Mouse (Mus musculus): ENCODE data around the gene Dcaf6. TPM values are rescaled to one million over a fixed set of nuclear protein-coding genes. Genes with fewer than 3 reads are reported as not detected.

The Dcaf6 gene
- polyA plus RNA-seq, 1 experiment from 2014 or later, result 6.4 TPM

- no peak for DNase-seq (ENCODE audit: low spot score)
- H3K4me1 ChIP-seq (replicated peaks), result no peaks in the 10 kb centered on the region
- H3K4me3 ChIP-seq, result no peak overlapping the region
- H3K36me3 ChIP-seq, result peaks cover 15% of the 10 kb centered on the region
- H3K9me3 ChIP-seq, result no peaks in the 10 kb centered on the region
- no peak overlapping the region for H3K27ac ChIP-seq
- 95% methylated on average over 2 of the region's 2 CpGs for WGBS
- no peaks in the 10 kb centered on the region for H3K27me3 ChIP-seq (ENCODE audit: insufficient read depth, poor library complexity, severe bottlenecking)
Measured at GRCm38 (mm10) chr1:165301567-165301966, 158.7 kb downstream of the Dcaf6 start.

- Histone ChIP-seq H3K27ac (no peak overlapping the region), H3K4me1 (replicated peaks) (no peaks in the 10 kb centered on the region), H3K27me3 (ENCODE audit: insufficient read depth, poor library complexity, severe bottlenecking) (no peaks in the 10 kb centered on the region), H3K9me3 (no peaks in the 10 kb centered on the region), H3K4me3 (no peak overlapping the region), H3K36me3 (peaks cover 15% of the 10 kb centered on the region)
- DNase-seq (ENCODE audit: low spot score), result no peak
- WGBS, result 90% methylated on average over 3 of the region's 3 CpGs
Measured at GRCm38 (mm10) chr1:165301108-165301507, 159.2 kb downstream of the Dcaf6 start.

GRCm38 (mm10) chr1:165295489-165295888, 164.8 kb downstream of the Dcaf6 start, which contains the start of gene Gpr161:
Gene Gpr161, plus strand, starts transcription at chr1:165295789.
- 91% methylated on average over 1 of the region's 1 CpGs for WGBS
- Histone ChIP-seq H3K4me1 (replicated peaks) (no peaks in the 10 kb centered on the region), H3K27ac (no peak within 1 kb of the TSS), H3K27me3 (ENCODE audit: insufficient read depth, poor library complexity, severe bottlenecking) (no peaks in the 10 kb centered on the region), H3K36me3 (peaks cover 40% of the 10 kb centered on the region), H3K4me3 (no peak within 1 kb of the TSS), H3K9me3 (no peaks in the 10 kb centered on the region)
- no peak for DNase-seq (ENCODE audit: low spot score)

GRCm38 (mm10) chr1:165291606-165292005, 168.7 kb downstream of the Dcaf6 start:
- H3K4me3 ChIP-seq, result no peak overlapping the region
- peaks cover 43% of the 10 kb centered on the region for H3K36me3 ChIP-seq
- H3K9me3 ChIP-seq, result no peaks in the 10 kb centered on the region
- no peak for DNase-seq (ENCODE audit: low spot score)
- no peaks in the 10 kb centered on the region for H3K27me3 ChIP-seq (ENCODE audit: insufficient read depth, poor library complexity, severe bottlenecking)
- H3K4me1 ChIP-seq (replicated peaks), result no peaks in the 10 kb centered on the region
- 91% methylated on average over 6 of the region's 6 CpGs for WGBS
- H3K27ac ChIP-seq, result no peak overlapping the region

GRCm38 (mm10) chr1:165289831-165290230, 170.4 kb downstream of the Dcaf6 start:
- Histone ChIP-seq H3K27me3 (ENCODE audit: insufficient read depth, poor library complexity, severe bottlenecking) (no peaks in the 10 kb centered on the region), H3K27ac (no peak overlapping the region), H3K9me3 (no peaks in the 10 kb centered on the region), H3K36me3 (peaks cover 26% of the 10 kb centered on the region; the same call in 1 of the 2 replicates), H3K4me3 (no peak overlapping the region), H3K4me1 (replicated peaks) (peaks cover 4% of the 10 kb centered on the region)
- WGBS, result 84% methylated on average over 4 of the region's 4 CpGs
- DNase-seq (ENCODE audit: low spot score), result no peak

- no peaks in the 10 kb centered on the region for H3K27me3 ChIP-seq (ENCODE audit: insufficient read depth, poor library complexity, severe bottlenecking)
- H3K9me3 ChIP-seq, result no peaks in the 10 kb centered on the region
- no peak overlapping the region for H3K4me3 ChIP-seq
- H3K36me3 ChIP-seq, result peaks cover 15% of the 10 kb centered on the region; the same call in 1 of the 2 replicates
- 90% methylated on average over 9 of the region's 9 CpGs for WGBS
- no peak for DNase-seq (ENCODE audit: low spot score)
- H3K27ac ChIP-seq, result no peak overlapping the region
- peaks cover 21% of the 10 kb centered on the region for H3K4me1 ChIP-seq (replicated peaks)
Measured at GRCm38 (mm10) chr1:165288165-165288564, 172.1 kb downstream of the Dcaf6 start.

- Histone ChIP-seq H3K36me3 (peaks cover 10% of the 10 kb centered on the region; the same call in 1 of the 2 replicates), H3K9me3 (no peaks in the 10 kb centered on the region), H3K4me3 (no peak overlapping the region), H3K27ac (no peak overlapping the region), H3K27me3 (ENCODE audit: insufficient read depth, poor library complexity, severe bottlenecking) (no peaks in the 10 kb centered on the region), H3K4me1 (replicated peaks) (peaks cover 48% of the 10 kb centered on the region)
- DNase-seq (ENCODE audit: low spot score), result no peak
- 72% methylated on average over 7 of the region's 7 CpGs for WGBS
Measured at GRCm38 (mm10) chr1:165284096-165284495, 176.2 kb downstream of the Dcaf6 start.

GRCm38 (mm10) chr1:165282967-165283345, 177.3 kb downstream of the Dcaf6 start:
- Histone ChIP-seq H3K27me3 (ENCODE audit: insufficient read depth, poor library complexity, severe bottlenecking) (no peaks in the 10 kb centered on the region), H3K4me3 (peak overlapping the region; percentile 88), H3K4me1 (replicated peaks) (peaks cover 48% of the 10 kb centered on the region), H3K36me3 (peaks cover 6% of the 10 kb centered on the region; the same call in 1 of the 2 replicates), H3K27ac (peak overlapping the region; percentile 97; the same call in 1 of the 2 replicates), H3K9me3 (no peaks in the 10 kb centered on the region)
- WGBS, result 13% methylated on average over 7 of the region's 7 CpGs
- DNase-seq (ENCODE audit: low spot score), result no peak

GRCm38 (mm10) chr1:165282222-165282966, 177.9 kb downstream of the Dcaf6 start:
- under 1% methylated on average over 35 of the region's 35 CpGs for WGBS
- H3K4me1 ChIP-seq (replicated peaks), result peaks cover 48% of the 10 kb centered on the region
- peak overlapping the region; percentile 88 for H3K4me3 ChIP-seq
- peak overlapping the region; percentile 97 for H3K27ac ChIP-seq
- H3K36me3 ChIP-seq, result peaks cover 1% of the 10 kb centered on the region; the same call in 1 of the 2 replicates
- no peaks in the 10 kb centered on the region for H3K9me3 ChIP-seq
- no peak for DNase-seq (ENCODE audit: low spot score)
- no peaks in the 10 kb centered on the region for H3K27me3 ChIP-seq (ENCODE audit: insufficient read depth, poor library complexity, severe bottlenecking)

- peak; percentile 83 for DNase-seq (ENCODE audit: low spot score)
- H3K9me3 ChIP-seq, result no peaks in the 10 kb centered on the region
- H3K27ac ChIP-seq, result peak overlapping the region; percentile 97
- WGBS, result 1% methylated on average over 71 of the region's 71 CpGs
- H3K36me3 ChIP-seq, result no peaks in the 10 kb centered on the region
- H3K4me3 ChIP-seq, result peak overlapping the region; percentile 88
- peaks cover 48% of the 10 kb centered on the region for H3K4me1 ChIP-seq (replicated peaks)
- no peaks in the 10 kb centered on the region for H3K27me3 ChIP-seq (ENCODE audit: insufficient read depth, poor library complexity, severe bottlenecking)
Measured at GRCm38 (mm10) chr1:165281351-165282221, 178.7 kb downstream of the Dcaf6 start.

- H3K9me3 ChIP-seq, result no peaks in the 10 kb centered on the region
- H3K36me3 ChIP-seq, result no peaks in the 10 kb centered on the region
- peak overlapping the region; percentile 88 for H3K4me3 ChIP-seq
- peak overlapping the region; percentile 97 for H3K27ac ChIP-seq
- 69% methylated on average over 10 of the region's 10 CpGs for WGBS
- no peaks in the 10 kb centered on the region for H3K27me3 ChIP-seq (ENCODE audit: insufficient read depth, poor library complexity, severe bottlenecking)
- DNase-seq (ENCODE audit: low spot score), result no peak
- peaks cover 48% of the 10 kb centered on the region for H3K4me1 ChIP-seq (replicated peaks)
Measured at GRCm38 (mm10) chr1:165280741-165281140, 179.5 kb downstream of the Dcaf6 start.
